Mouse (Mus musculus) erythroblast, adult 5-6 weeks (primary cell): ENCODE results near the gene Mapkap1. TPM values are rescaled to one million over a fixed set of nuclear protein-coding genes. Genes with fewer than 3 reads are reported as not detected.

Source experiments
- ATAC-seq: replicated peaks from 2 replicates; pipeline ENCODE4 v1.8.0; 2016; ENCODE audit warnings: moderate number of reproducible peaks, mild to moderate bottlenecking, moderate TSS enrichment, inconsistent platforms; ENCODE audit not compliant: poor library complexity, low FRiP score, severe bottlenecking
- total RNA-seq, 2 experiments: library from RNA; stranded (forward) in 1 of 2; stranded (reverse) in 1 of 2; fragments of 150-400 nt in 1 of 2; fragments of 200-764, 138-1000 nt in 1 of 2; gene quantifications; 2 replicates each; pipeline versions ENCODE4 v1.2.3 to v1.2.4; 2015 to 2017; ENCODE audit warnings: low replicate concordance in 2 of 2

Gene Mapkap1
- total RNA-seq, 2 experiments from 2014 or later: 4.8 to 17.1 TPM

GRCm38 (mm10) chr2:34566146-34566545, 159.6 kb downstream of the Mapkap1 start:
- no peak for ATAC-seq

- no peak for ATAC-seq
These were observed 160.0 kb downstream of the Mapkap1 start for GRCm38 (mm10) chr2:34566601-34567000.

GRCm38 (mm10) chr2:34569131-34569530, 162.6 kb downstream of the Mapkap1 start:
- ATAC-seq: no peak

GRCm38 (mm10) chr2:34570378-34570777, 163.8 kb downstream of the Mapkap1 start:
- ATAC-seq: no peak

- ATAC-seq: no peak
These were observed 164.5 kb downstream of the Mapkap1 start for GRCm38 (mm10) chr2:34571096-34571495.

GRCm38 (mm10) chr2:34573073-34573472, 166.5 kb downstream of the Mapkap1 start:
- no peak for ATAC-seq

GRCm38 (mm10) chr2:34588546-34588945, 182.0 kb downstream of the Mapkap1 start:
- no peak for ATAC-seq

GRCm38 (mm10) chr2:34591721-34592360, 185.3 kb downstream of the Mapkap1 start:
- ATAC-seq: no peak

GRCm38 (mm10) chr2:34592361-34592960, 185.9 kb downstream of the Mapkap1 start:
- no peak for ATAC-seq

- ATAC-seq: no peak
These were observed 187.4 kb downstream of the Mapkap1 start for GRCm38 (mm10) chr2:34594001-34594400.

GRCm38 (mm10) chr2:34599606-34600255, 193.2 kb downstream of the Mapkap1 start:
- ATAC-seq: no peak

GRCm38 (mm10) chr2:34600734-34601133, 194.2 kb downstream of the Mapkap1 start:
- ATAC-seq: no peak

GRCm38 (mm10) chr2:34602111-34602541, 195.6 kb downstream of the Mapkap1 start:
- no peak for ATAC-seq

- ATAC-seq: no peak
These were observed 196.3 kb downstream of the Mapkap1 start for GRCm38 (mm10) chr2:34602896-34603295.

GRCm38 (mm10) chr2:34603653-34604214, 197.2 kb downstream of the Mapkap1 start:
- ATAC-seq: no peak

- ATAC-seq: no peak
These were observed 198.5 kb downstream of the Mapkap1 start for GRCm38 (mm10) chr2:34605040-34605439.

- no peak for ATAC-seq
These were observed 202.3 kb downstream of the Mapkap1 start for GRCm38 (mm10) chr2:34608917-34609316.

- ATAC-seq: no peak
These were observed 202.9 kb downstream of the Mapkap1 start for GRCm38 (mm10) chr2:34609516-34609915.

GRCm38 (mm10) chr2:34620778-34621415, 214.3 kb downstream of the Mapkap1 start:
- no peak for ATAC-seq

- ATAC-seq: no peak
These were observed 214.9 kb downstream of the Mapkap1 start for GRCm38 (mm10) chr2:34621485-34621884.
